Mouse (Mus musculus): ENCODE data around the gene Apoc2. TPM values are rescaled to one million over a fixed set of nuclear protein-coding genes. Genes with fewer than 3 reads are reported as not detected.

The Apoc2 gene
- total RNA-seq, 2 experiments from 2014 or later: not detected

- DNase-seq: peak; percentile 95
- no peak for TF ChIP-seq CTCF (IDR thresholded peaks at IDR 0.05)
- intact Hi-C loops (cut with DNase I): no loop called here
- H3K4me3 ChIP-seq: peak within 1 kb of the TSS; percentile 98
- H3K27ac ChIP-seq: peak within 1 kb of the TSS; percentile 97
Observed at GRCm38 (mm10) chr7:19629361-19629734, 48.4 kb downstream of the Apoc2 start, which contains the start of gene Relb. Gene Relb (minus strand): TSS chr7:19629438.

GRCm38 (mm10) chr7:19628536-19629360, 49.0 kb downstream of the Apoc2 start:
- TF ChIP-seq CTCF (IDR thresholded peaks at IDR 0.05): no peak
- Histone ChIP-seq H3K4me3 (peak overlapping the region; percentile 98), H3K27ac (peak overlapping the region; percentile 97)
- DNase-seq: peak; percentile 96
- intact Hi-C loops (cut with DNase I): no loop called here

- Histone ChIP-seq H3K27ac (peak overlapping the region; percentile 97), H3K4me3 (peak overlapping the region; percentile 98)
- no peak for DNase-seq
- TF ChIP-seq CTCF (IDR thresholded peaks at IDR 0.05): no peak
- intact Hi-C loops (cut with DNase I): no loop called here
Observed at GRCm38 (mm10) chr7:19628192-19628535, 49.6 kb downstream of the Apoc2 start.

- DNase-seq: no peak
- Histone ChIP-seq H3K4me3 (peak overlapping the region; percentile 98), H3K27ac (peak overlapping the region; percentile 97)
- intact Hi-C loops (cut with DNase I): no loop called here
- TF ChIP-seq CTCF (IDR thresholded peaks at IDR 0.05): no peak
Observed at GRCm38 (mm10) chr7:19627721-19628120, 50.0 kb downstream of the Apoc2 start.

- Histone ChIP-seq H3K27ac (no peak overlapping the region), H3K4me3 (no peak overlapping the region)
- no peak for DNase-seq
- TF ChIP-seq CTCF (IDR thresholded peaks at IDR 0.05): no peak
- intact Hi-C loops (cut with DNase I): no loop called here
Observed at GRCm38 (mm10) chr7:19623433-19623832, 54.3 kb downstream of the Apoc2 start.

- no peak overlapping the region for H3K4me3 ChIP-seq
- H3K27ac ChIP-seq: no peak overlapping the region
- TF ChIP-seq CTCF (IDR thresholded peaks at IDR 0.05): no peak
- intact Hi-C loops (cut with DNase I): no loop called here
- DNase-seq: no peak
Observed at GRCm38 (mm10) chr7:19622241-19622640, 55.5 kb downstream of the Apoc2 start.

Other genes starting within 250 kb of the Apoc2 start
- 10 to 100 TPM; 17.1 to 17.9 TPM for gene Mark4, start 219.1 kb downstream of the Apoc2 start, total RNA-seq (2021)
- under 1 TPM; 0.41 to 0.73 TPM for gene Exoc3l2, start 214.6 kb downstream of the Apoc2 start, total RNA-seq (2021)
- gene Bloc1s3, start 169.6 kb downstream of the Apoc2 start, total RNA-seq (2021): 1 to 10 TPM; 1.7 to 2.1 TPM
- gene Trappc6a, start 169.5 kb downstream of the Apoc2 start, total RNA-seq (2021): 1 to 10 TPM; 6.2 to 9.9 TPM
- not detected for gene Nkpd1, start 160.1 kb downstream of the Apoc2 start, total RNA-seq (2021)
- gene Ppp1r37, start 114.9 kb downstream of the Apoc2 start, total RNA-seq (2021): 10 to 100 TPM; 48.4 to 49.1 TPM
- under 1 TPM; 0.45 to 0.51 TPM for gene Zfp296, start 100.7 kb downstream of the Apoc2 start, total RNA-seq (2021)
- 10 to 100 TPM; 73.4 to 74.2 TPM for gene Gemin7, start 100.3 kb downstream of the Apoc2 start, total RNA-seq (2021)
- gene Clasrp, start 73.5 kb downstream of the Apoc2 start, total RNA-seq (2021): 10 to 100 TPM; 13.7 to 15.1 TPM
- gene Relb, start 48.5 kb downstream of the Apoc2 start, total RNA-seq (2021): 1 to 10 TPM; 5.1 to 7.9 TPM
- gene Clptm1, start 12.9 kb downstream of the Apoc2 start, total RNA-seq (2021): 10 to 100 TPM; 46.6 TPM
- gene Gm44805, start 3.5 kb upstream of the Apoc2 start, total RNA-seq (2021): not detected
- gene Apoc4, start 3.5 kb upstream of the Apoc2 start, total RNA-seq (2021): not detected
- 1 to 10 TPM in 1 of 2 experiments, under 1 TPM in 1; 0.64 to 1.1 TPM for gene Apoc1, start 14.7 kb upstream of the Apoc2 start, total RNA-seq (2021)
- gene Apoe, start 21.2 kb upstream of the Apoc2 start, total RNA-seq (2021): 10 to 100 TPM; 38.0 to 61.8 TPM
- 10 to 100 TPM; 41.0 to 52.4 TPM for gene Tomm40, start 37.5 kb upstream of the Apoc2 start, total RNA-seq (2021)
- gene Nectin2, start 72.5 kb upstream of the Apoc2 start, total RNA-seq (2021): 1 to 10 TPM; 1.4 to 1.5 TPM
- gene Bcam, start 93.1 kb upstream of the Apoc2 start, total RNA-seq (2021): 10 to 100 TPM; 21.9 to 26.7 TPM
- not detected for gene Cblc, start 118.9 kb upstream of the Apoc2 start, total RNA-seq (2021)
- 1 to 10 TPM; 1.3 to 1.5 TPM for gene Bcl3, start 144.8 kb upstream of the Apoc2 start, total RNA-seq (2021)
- gene Gm19345, start 174.1 kb upstream of the Apoc2 start, total RNA-seq (2021): not detected
- not detected for gene Ceacam16, start 183.4 kb upstream of the Apoc2 start, total RNA-seq (2021)
- not detected for gene Ceacam19, start 210.0 kb upstream of the Apoc2 start, total RNA-seq (2021)
- gene Pvr, start 243.2 kb upstream of the Apoc2 start, total RNA-seq (2021): 1 to 10 TPM; 5.9 to 6.3 TPM